Mouse (Mus musculus): ENCODE measurements around the gene Spry1.

- TF ChIP-seq TCF12 (IDR thresholded peaks at IDR 0.05; ENCODE audit: low read depth, low read length) (no peak), SMC3 (IDR thresholded peaks at IDR 0.05; ENCODE audit: low read depth, low read length) (no peak), USF2 (conservative IDR thresholded peaks at IDR 0.05; ENCODE audit: low read depth, low read length) (no peak), MEF2A (IDR thresholded peaks at IDR 0.05; ENCODE audit: borderline replicate concordance, low read depth, low read length) (no peak)
Measured at GRCm38 (mm10) chr3:37605876-37606238, 33.9 kb upstream of the Spry1 start.

Measured in CH12.LX (cell line).